Comparison of ENCODE assay signal across 8 mouse cellular contexts in genomic region chr11:99121218-99121631, GRCm38 (mm10). TPM values are rescaled to one million over a fixed set of nuclear protein-coding genes. Genes with fewer than 3 reads are reported as not detected.
DNase-seq lines count a peak whose midpoint lies in the region; ATAC-seq and TF ChIP-seq lines count a peak whose summit lies in the region.

No protein-coding gene starts in this region.

- H3K4me3 ChIP-seq in heart, embryonic 10.5 days, result no peak overlapping the region
- 0 out of 2 replicates have a peak overlapping the region, but pooled peaks have one; percentile 14 for H3K4me3 ChIP-seq in midbrain, embryonic 10.5 days
- no peak overlapping the region for H3K4me3 ChIP-seq in midbrain, postnatal 0 days (ENCODE audit: low read depth, low read length)
- H3K4me3 ChIP-seq in embryonic facial prominence, embryonic 15.5 days (replicated peaks), result no peak overlapping the region
- no peak overlapping the region for H3K4me3 ChIP-seq in midbrain, embryonic 12.5 days
- H3K4me3 ChIP-seq in kidney, embryonic 16.5 days (ENCODE audit: low read length), result no peak overlapping the region

- 71% methylated on average over 14 of the region's 14 CpGs for WGBS in heart, embryonic 10.5 days
- WGBS in midbrain, embryonic 10.5 days, result 51% methylated on average over 14 of the region's 14 CpGs
- 26% methylated on average over 14 of the region's 14 CpGs for WGBS in midbrain, postnatal 0 days
- 27% methylated on average over 14 of the region's 14 CpGs for WGBS in embryonic facial prominence, embryonic 15.5 days
- WGBS in midbrain, embryonic 12.5 days, result 32% methylated on average over 14 of the region's 14 CpGs
- 65% methylated on average over 14 of the region's 14 CpGs for WGBS in kidney, embryonic 16.5 days

- peaks cover 37% of the 10 kb centered on the region for H3K4me1 ChIP-seq in heart, embryonic 10.5 days
- peaks cover 56% of the 10 kb centered on the region for H3K4me1 ChIP-seq in midbrain, embryonic 10.5 days
- H3K4me1 ChIP-seq in midbrain, postnatal 0 days (ENCODE audit: insufficient read depth, low read length), result peaks cover 9% of the 10 kb centered on the region
- H3K4me1 ChIP-seq in embryonic facial prominence, embryonic 15.5 days, result peaks cover 63% of the 10 kb centered on the region
- H3K4me1 ChIP-seq in midbrain, embryonic 12.5 days, result peaks cover 19% of the 10 kb centered on the region
- H3K4me1 ChIP-seq in kidney, embryonic 16.5 days (ENCODE audit: insufficient read depth, low read length), result peaks cover 22% of the 10 kb centered on the region

- peak overlapping the region; percentile 70 for H3K27ac ChIP-seq in heart, embryonic 10.5 days
- peak overlapping the region; percentile 74 for H3K27ac ChIP-seq in midbrain, embryonic 10.5 days (replicated peaks)
- no peak overlapping the region; the same call in 1 of the 2 replicates for H3K27ac ChIP-seq in midbrain, postnatal 0 days (ENCODE audit: low read depth, low read length)
- H3K27ac ChIP-seq in embryonic facial prominence, embryonic 15.5 days (replicated peaks), result peak overlapping the region; percentile 94
- H3K27ac ChIP-seq in midbrain, embryonic 12.5 days (replicated peaks), result peak overlapping the region; percentile 65
- H3K27ac ChIP-seq in kidney, embryonic 16.5 days (ENCODE audit: low read length), result no peak overlapping the region

- intact Hi-C loops in heart, postnatal 36 days (cut with DNase I), result no loop called here

- H3K9ac ChIP-seq in midbrain, postnatal 0 days (replicated peaks; ENCODE audit: low read length, poor library complexity, severe bottlenecking), result no peak overlapping the region
- H3K9ac ChIP-seq in embryonic facial prominence, embryonic 15.5 days, result no peak overlapping the region
- H3K9ac ChIP-seq in midbrain, embryonic 12.5 days (replicated peaks), result 0 out of 2 replicates have a peak overlapping the region, but pooled peaks have one; percentile 21
- no peak overlapping the region for H3K9ac ChIP-seq in kidney, embryonic 16.5 days (replicated peaks; ENCODE audit: low read length)

- no peak for ATAC-seq in midbrain, postnatal 0 days (ENCODE audit: low FRiP score)
- peak; percentile 69 for ATAC-seq in embryonic facial prominence, embryonic 15.5 days (ENCODE audit: insufficient number of reproducible peaks, low FRiP score, low TSS enrichment, low read depth)
- no peak for ATAC-seq in midbrain, embryonic 12.5 days (ENCODE audit: low FRiP score, low read depth)
- ATAC-seq in kidney, embryonic 16.5 days (ENCODE audit: low FRiP score, low TSS enrichment), result no peak

- no peaks in the 10 kb centered on the region for H3K36me3 ChIP-seq in heart, embryonic 10.5 days
- H3K36me3 ChIP-seq in midbrain, embryonic 10.5 days, result no peaks in the 10 kb centered on the region
- H3K36me3 ChIP-seq in midbrain, postnatal 0 days (ENCODE audit: insufficient read depth, low read length), result no peaks in the 10 kb centered on the region
- no peaks in the 10 kb centered on the region for H3K36me3 ChIP-seq in embryonic facial prominence, embryonic 15.5 days
- H3K36me3 ChIP-seq in midbrain, embryonic 12.5 days, result no peaks in the 10 kb centered on the region
- no peaks in the 10 kb centered on the region for H3K36me3 ChIP-seq in kidney, embryonic 16.5 days (ENCODE audit: insufficient read depth, low read length)

- no peak overlapping the region for H3K4me2 ChIP-seq in midbrain, postnatal 0 days (ENCODE audit: low read depth, low read length, poor library complexity, severe bottlenecking)
- peak overlapping the region; percentile 7 for H3K4me2 ChIP-seq in embryonic facial prominence, embryonic 15.5 days (replicated peaks)
- peak overlapping the region; percentile 31 for H3K4me2 ChIP-seq in midbrain, embryonic 12.5 days (replicated peaks)
- no peak overlapping the region for H3K4me2 ChIP-seq in kidney, embryonic 16.5 days (replicated peaks; ENCODE audit: low read depth, low read length)

- no peaks in the 10 kb centered on the region for H3K27me3 ChIP-seq in heart, embryonic 10.5 days (ENCODE audit: insufficient read depth, poor library complexity, severe bottlenecking)
- H3K27me3 ChIP-seq in midbrain, embryonic 10.5 days (ENCODE audit: low read depth, poor library complexity, severe bottlenecking), result no peaks in the 10 kb centered on the region
- H3K27me3 ChIP-seq in midbrain, postnatal 0 days (ENCODE audit: insufficient read depth, low read length), result no peaks in the 10 kb centered on the region
- no peaks in the 10 kb centered on the region for H3K27me3 ChIP-seq in embryonic facial prominence, embryonic 15.5 days
- H3K27me3 ChIP-seq in midbrain, embryonic 12.5 days, result no peaks in the 10 kb centered on the region
- no peaks in the 10 kb centered on the region for H3K27me3 ChIP-seq in kidney, embryonic 16.5 days (ENCODE audit: insufficient read depth, low read length)

- no peak for DNase-seq in heart, embryonic 10.5 days (ENCODE audit: low spot score)
- no peak for DNase-seq in heart, postnatal 36 days
- DNase-seq in midbrain, embryonic 10.5 days (ENCODE audit: low spot score), result peak; percentile 36
- DNase-seq in midbrain, postnatal 0 days (ENCODE audit: low spot score), result no peak
- DNase-seq in thymus, postnatal 25 days, result no peak

- no peaks in the 10 kb centered on the region for H3K9me3 ChIP-seq in heart, embryonic 10.5 days
- peaks cover 4% of the 10 kb centered on the region; the same call in 1 of the 2 replicates for H3K9me3 ChIP-seq in midbrain, embryonic 10.5 days (replicated peaks)
- no peaks in the 10 kb centered on the region for H3K9me3 ChIP-seq in midbrain, postnatal 0 days (ENCODE audit: low read length)
- H3K9me3 ChIP-seq in embryonic facial prominence, embryonic 15.5 days (replicated peaks), result no peaks in the 10 kb centered on the region
- H3K9me3 ChIP-seq in midbrain, embryonic 12.5 days, result no peaks in the 10 kb centered on the region
- no peaks in the 10 kb centered on the region for H3K9me3 ChIP-seq in kidney, embryonic 16.5 days (ENCODE audit: low read length)

- no peak for TF ChIP-seq CTCF in midbrain, postnatal 0 days (IDR thresholded peaks at IDR 0.05)

RNA-seq across cellular contexts. Expression of gene Tns4, which starts 32.1 kb away (rescaled TPM):
- 0.36 TPM in 2 replicates for polyA plus RNA-seq in heart, embryonic 10.5 days (2016; fragmentation: Nextera tagmentation; extraction: Ambion mirVana)
- under 1 TPM; 0.27 to 0.36 TPM for total RNA-seq in heart, postnatal 36 days (2021)
- 0.55 and 0.84 TPM in 2 replicates for polyA plus RNA-seq in midbrain, embryonic 10.5 days (2016; fragmentation: Nextera tagmentation; extraction: Ambion mirVana)
- total RNA-seq in midbrain, postnatal 0 days (2014; rRNA removed), result 0.38 TPM in 2 replicates
- polyA plus RNA-seq in midbrain, postnatal 0 days (2015; fragmentation: Nextera tagmentation; extraction: Ambion mirVana), result 0.17 and 0.26 TPM in 2 replicates
- 2.7 and 2.8 TPM in 2 replicates for polyA plus RNA-seq in embryonic facial prominence, embryonic 15.5 days (2015; fragmentation: Nextera tagmentation; extraction: Ambion mirVana)
- polyA plus RNA-seq in midbrain, embryonic 12.5 days (2016; fragmentation: Nextera tagmentation; extraction: Ambion mirVana), result 0.12 and 0.19 TPM in 2 replicates
- polyA plus RNA-seq in kidney, embryonic 16.5 days (2015; fragmentation: Nextera tagmentation; extraction: Ambion mirVana), result 0.17 and 0.22 TPM in 2 replicates

RNA-seq across cellular contexts. Expression of gene Ccr7, which starts 33.7 kb away (rescaled TPM):
- 0.25 and 0.78 TPM in 2 replicates for polyA plus RNA-seq in heart, embryonic 10.5 days (2016; fragmentation: Nextera tagmentation; extraction: Ambion mirVana)
- total RNA-seq in heart, postnatal 36 days (2021), result under 1 TPM; 0.38 to 0.58 TPM
- 0.14 TPM in 1 of 2 replicates, not detected in the other for polyA plus RNA-seq in midbrain, embryonic 10.5 days (2016; fragmentation: Nextera tagmentation; extraction: Ambion mirVana)
- not detected in 2 replicates for total RNA-seq in midbrain, postnatal 0 days (2014; rRNA removed)
- polyA plus RNA-seq in midbrain, postnatal 0 days (2015; fragmentation: Nextera tagmentation; extraction: Ambion mirVana), result not detected in 2 replicates
- 0.57 and 0.59 TPM in 2 replicates for polyA plus RNA-seq in embryonic facial prominence, embryonic 15.5 days (2015; fragmentation: Nextera tagmentation; extraction: Ambion mirVana)
- polyA plus RNA-seq in midbrain, embryonic 12.5 days (2016; fragmentation: Nextera tagmentation; extraction: Ambion mirVana), result 0.11 TPM in 1 of 2 replicates, not detected in the other
- polyA plus RNA-seq in kidney, embryonic 16.5 days (2015; fragmentation: Nextera tagmentation; extraction: Ambion mirVana), result 0.19 and 0.41 TPM in 2 replicates

Comparison
In these comparisons a context has a peak if more than half of its experiments do, and no peak if none do; other contexts are left out.
1. H3K27ac ChIP-seq: peak in heart, embryonic 10.5 days (single experiment), midbrain, embryonic 10.5 days (single experiment), embryonic facial prominence, embryonic 15.5 days (single experiment) and midbrain, embryonic 12.5 days (single experiment); none in midbrain, postnatal 0 days (single experiment) and kidney, embryonic 16.5 days (single experiment).
2. H3K4me2 ChIP-seq: peak in embryonic facial prominence, embryonic 15.5 days (single experiment) and midbrain, embryonic 12.5 days (single experiment); none in midbrain, postnatal 0 days (single experiment) and kidney, embryonic 16.5 days (single experiment).